Mouse (Mus musculus) spleen, postnatal 4 days (tissue): ENCODE results near the gene Kank4.
"Not testable (repeated sequence)": the region's sequence is repeated elsewhere in the genome, so short reads cannot be mapped to it uniquely, and the experiment has no call there.

Source experiments
- DNase-seq, 2 experiments: peaks; one replicate each; pipeline ENCODE4 v3.0.0; 2022; ENCODE audit warnings: low spot score in 2 of 2

The Kank4 gene

GRCm38 (mm10) chr4:98817184-98817911 is at the start of gene Kank4:
Gene Kank4, minus strand, starts transcription at chr4:98817537.
- DNase-seq = no peak

DNA sequence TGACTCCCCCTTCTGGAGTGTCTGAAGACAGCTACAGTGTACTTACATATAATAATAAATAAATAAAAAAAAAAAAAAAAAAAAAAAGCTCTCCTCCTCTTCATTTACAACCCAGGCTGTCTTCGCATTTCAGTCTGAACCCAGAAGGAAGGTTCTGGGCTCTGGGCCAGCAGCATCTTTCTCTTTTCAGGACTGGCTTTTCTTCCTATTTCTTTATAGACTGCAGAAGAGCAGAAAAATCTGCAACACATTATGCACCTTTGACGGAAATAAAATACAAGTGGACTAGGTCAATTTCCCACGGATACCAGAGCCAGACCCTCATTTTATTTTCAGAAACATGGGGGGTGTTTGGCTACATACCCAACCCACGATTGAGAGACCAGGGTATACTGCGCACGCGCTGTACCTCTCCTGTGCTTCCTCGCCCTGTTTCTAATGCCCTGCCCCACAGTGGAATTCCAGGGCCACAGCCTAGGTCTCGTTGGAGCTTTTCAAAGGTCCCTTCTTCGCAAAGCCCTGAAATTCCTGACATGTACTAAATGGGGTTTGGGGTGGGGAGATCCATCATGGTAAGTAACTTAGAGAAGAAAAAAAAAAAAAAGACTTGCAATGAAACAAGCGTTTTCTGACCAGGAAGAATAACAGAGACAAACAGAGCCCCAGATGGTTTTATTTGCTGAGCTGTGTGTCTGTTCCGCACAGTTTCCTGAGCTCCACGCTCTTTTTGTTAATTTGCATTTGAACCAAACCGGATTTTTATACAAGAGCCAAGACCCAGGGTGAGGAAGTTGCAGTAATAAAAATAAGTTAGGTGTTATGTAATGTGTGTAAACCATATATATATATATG is 48.3 kb upstream of the Kank4 start:
- DNase-seq = no peak

GRCm38 (mm10) chr4:98864546-98864945 is 47.2 kb upstream of the Kank4 start:
- no peak for DNase-seq

- no peak for DNase-seq
Measured at GRCm38 (mm10) chr4:98864094-98864493, 46.8 kb upstream of the Kank4 start.

- DNase-seq = no peak
Measured at GRCm38 (mm10) chr4:98863451-98863850, 46.1 kb upstream of the Kank4 start.

- DNase-seq = no peak
Measured at GRCm38 (mm10) chr4:98858151-98858855, 41.0 kb upstream of the Kank4 start.

GRCm38 (mm10) chr4:98857037-98857648 is 39.8 kb upstream of the Kank4 start:
- DNase-seq = no peak

DNA sequence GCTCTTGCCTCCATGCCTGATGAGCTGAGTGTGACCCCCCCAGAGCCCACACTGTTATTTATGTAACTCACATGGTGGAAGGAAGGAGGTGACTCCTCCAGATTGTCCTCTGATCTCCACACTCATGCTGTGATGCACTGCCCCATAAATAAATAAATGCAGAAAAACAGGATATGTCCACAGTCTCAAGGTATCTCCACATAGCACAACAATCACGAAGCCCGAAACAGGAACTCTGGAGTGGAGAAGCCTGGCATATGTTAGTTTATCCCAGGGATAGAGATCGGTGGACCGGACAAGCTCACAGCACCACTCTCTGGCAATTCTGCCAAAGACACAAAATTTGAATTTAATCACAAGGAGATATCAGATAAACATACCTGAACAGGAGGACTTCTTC is 36.6 kb upstream of the Kank4 start:
- no peak for DNase-seq

- not testable (repeated sequence) for DNase-seq
Measured at GRCm38 (mm10) chr4:98850485-98850884, 33.1 kb upstream of the Kank4 start.

DNA sequence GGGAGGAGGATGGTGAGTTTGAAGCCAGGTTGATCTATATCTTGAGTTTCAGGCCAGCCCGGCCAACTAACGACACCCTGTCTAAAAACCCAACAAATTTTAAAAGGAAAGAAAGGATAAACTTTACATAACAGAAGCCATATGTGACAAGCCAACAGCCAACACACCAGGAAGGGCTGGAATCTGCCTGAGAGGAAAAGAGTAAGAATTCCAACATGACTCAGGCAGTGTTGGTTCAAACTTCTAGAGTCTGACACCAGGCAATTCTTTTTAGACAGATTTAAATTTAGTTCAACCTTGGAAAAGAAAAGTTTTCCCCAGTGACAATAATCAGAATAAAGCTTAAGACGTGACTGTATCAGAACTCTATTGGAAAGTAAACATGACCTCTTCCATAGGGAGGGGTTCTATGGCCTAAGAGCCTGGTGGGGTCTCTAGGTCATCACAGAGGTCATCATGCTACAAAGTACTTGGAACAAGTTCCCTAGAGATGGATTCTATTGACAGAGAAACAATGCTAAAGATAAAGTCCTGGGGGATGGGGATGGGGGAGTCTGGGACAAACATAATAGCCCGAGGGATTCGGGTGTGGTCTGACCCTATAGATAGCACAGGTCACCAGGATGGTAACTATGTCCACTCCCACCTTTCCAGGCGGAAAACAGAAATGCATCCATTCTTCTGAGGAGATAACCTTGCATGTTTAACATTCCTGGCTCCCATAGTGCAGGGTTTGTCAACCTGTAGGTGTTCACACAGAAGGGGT is 30.0 kb upstream of the Kank4 start:
- DNase-seq = no peak

- DNase-seq = no peak
Measured at GRCm38 (mm10) chr4:98846396-98846795, 29.1 kb upstream of the Kank4 start.

- no peak for DNase-seq
Measured at GRCm38 (mm10) chr4:98845687-98846125, 28.4 kb upstream of the Kank4 start.

GRCm38 (mm10) chr4:98845201-98845600 is 27.9 kb upstream of the Kank4 start:
- DNase-seq = no peak

GRCm38 (mm10) chr4:98843906-98844597 is 26.7 kb upstream of the Kank4 start:
- no peak for DNase-seq

DNA sequence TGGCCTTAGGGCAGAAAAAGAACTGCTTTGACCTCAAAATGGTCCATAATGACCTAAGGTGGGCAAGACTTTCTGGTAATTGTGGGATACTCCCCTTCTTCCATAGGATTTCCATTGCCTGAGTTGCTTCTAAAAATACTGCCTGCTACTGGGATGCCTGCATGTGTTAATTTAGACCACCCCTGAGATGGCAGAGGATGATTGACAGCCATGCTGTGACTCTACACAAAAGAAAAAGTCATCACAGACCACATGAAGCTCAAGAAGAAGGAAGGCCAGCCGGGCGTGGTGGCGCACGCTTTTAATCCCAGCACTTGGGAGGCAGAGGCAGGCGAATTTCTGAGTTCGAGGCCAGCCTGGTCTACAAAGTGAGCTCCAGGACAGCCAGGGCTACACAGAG is 23.9 kb upstream of the Kank4 start:
- DNase-seq = not testable (repeated sequence)

GRCm38 (mm10) chr4:98840526-98840925 is 23.2 kb upstream of the Kank4 start:
- DNase-seq = no peak

DNA sequence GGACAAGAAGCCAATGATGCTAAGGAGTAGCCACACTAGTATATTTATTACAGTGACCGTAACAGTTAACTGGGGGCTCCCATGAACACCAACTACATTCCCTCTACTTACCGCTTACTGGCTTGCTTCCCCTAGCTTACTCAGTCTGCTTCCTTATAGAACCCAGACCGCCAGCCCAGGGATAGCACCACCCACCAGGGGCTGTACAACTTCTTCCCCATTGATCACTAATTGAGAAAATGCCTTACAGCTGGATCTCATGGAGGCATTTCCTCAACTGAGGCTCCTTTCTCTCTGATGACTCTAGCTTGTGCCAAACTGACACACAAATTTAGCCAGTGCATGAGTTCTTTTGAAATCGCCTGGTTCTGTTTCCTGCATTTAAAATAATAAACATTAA is 21.6 kb upstream of the Kank4 start:
- no peak for DNase-seq

- no peak for DNase-seq
Measured at GRCm38 (mm10) chr4:98837715-98838505, 20.6 kb upstream of the Kank4 start.

- DNase-seq = no peak
Measured at GRCm38 (mm10) chr4:98836519-98836918, 19.2 kb upstream of the Kank4 start.

- no peak for DNase-seq
Measured at GRCm38 (mm10) chr4:98834782-98835181, 17.4 kb upstream of the Kank4 start.
